Mouse (Mus musculus) liver, adult 2 months (tissue): Measurements from ENCODE around the gene Ciz1.

Experiments
- CTCF ChIP-seq: fragments of 200-500 bp; IDR thresholded peaks from 2 replicates; pipeline ENCODE4 v1.5.1; 2011; ENCODE audit warnings: low read depth, low read length, control low read depth
- POLR2A ChIP-seq: fragments of 200-500 bp; IDR thresholded peaks from 2 replicates; pipeline ENCODE4 v1.6.1; 2011; ENCODE audit warnings: low read length, control low read depth; ENCODE audit not compliant: insufficient read depth; ENCODE audit errors: extremely low read depth

- TF ChIP-seq CTCF (no peak), POLR2A (no peak)
Observed at GRCm38 (mm10) chr2:32342539-32343350, 9.4 kb upstream of the Ciz1 start.
